Mouse (Mus musculus) Patski (cell line): Measurements from ENCODE around the gene Lhpp. TPM values are rescaled to one million over a fixed set of nuclear protein-coding genes. Genes with fewer than 3 reads are reported as not detected.

Experiments used
- ATAC-seq: fragments of 100-300 bp; one replicate; pipeline ENCODE4 v1.8.0; 2021
- CTCF ChIA-PET: fragments of 350-600 bp; sonication (Branson Sonifier 250); formaldehyde crosslinking; loops from one replicate; lab custom pipeline; 2022; ENCODE audit warnings: inconsistent platforms; lab: Charles Lee
- POLR2A ChIA-PET: fragments of 350-600 bp; sonication (Branson Sonifier 250); formaldehyde crosslinking; loops from one replicate; lab custom pipeline; 2022; ENCODE audit warnings: antibody characterized with exemption, inconsistent platforms; lab: Charles Lee
- DNase-seq: peaks from one replicate; pipeline ENCODE4 v3.0.0-alpha.2; 2011; ENCODE audit warnings: low read depth, low spot score
- H3K27me3 ChIP-seq: fragments of 371-371 bp; one replicate; pipeline ENCODE4 v1.5.1; 2021
- CTCF ChIP-seq: fragments of 100-300 bp; IDR thresholded peaks from one replicate; pipeline ENCODE4 v1.5.1; 2021
- in situ Hi-C: fragments of 300-500 bp; cut with MboI; formaldehyde crosslinking; loops from 3 replicates; pipeline ENCODE4 v1.11.1; 2018; ENCODE audit warnings: low pct_unique_long_range_greater_than_20kb, mixed read lengths
- polyA plus RNA-seq: library from polyadenylated mRNA; unstranded; gene quantifications from one replicate; pipeline ENCODE4 v1.2.3, GENCODE M21; 2021

The Lhpp gene
- polyA plus RNA-seq, 1 experiment from 2014 or later: 23.6 TPM

- in situ Hi-C loops: loop anchor here (10.0 kb wide), 1 partner anchor 239 kb away; the partner anchor contains the start of gene Fam53b
- peak; percentile 23 for TF ChIP-seq CTCF
- ChIA-PET CTCF (interaction anchor here (0.8 to 1.9 kb wide), 3 partner anchors 16 to 26 kb away, joined by 3 to 6 read pairs (median 5); no protein-coding TSS in a partner anchor), POLR2A (interaction anchor here (0.8 kb wide), 1 partner anchor 40 kb away, joined by 3 read pairs; no protein-coding TSS in a partner anchor)
- no peak for DNase-seq
- peak; percentile 83 for ATAC-seq
- H3K27me3 ChIP-seq: no peaks in the 10 kb centered on the region
Observed at GRCm38 (mm10) chr7:132576116-132576650, 34.3 kb upstream of the Lhpp start, which contains the start of gene Oat. Gene Oat, minus strand, starts transcription at chr7:132576398.

DNA sequence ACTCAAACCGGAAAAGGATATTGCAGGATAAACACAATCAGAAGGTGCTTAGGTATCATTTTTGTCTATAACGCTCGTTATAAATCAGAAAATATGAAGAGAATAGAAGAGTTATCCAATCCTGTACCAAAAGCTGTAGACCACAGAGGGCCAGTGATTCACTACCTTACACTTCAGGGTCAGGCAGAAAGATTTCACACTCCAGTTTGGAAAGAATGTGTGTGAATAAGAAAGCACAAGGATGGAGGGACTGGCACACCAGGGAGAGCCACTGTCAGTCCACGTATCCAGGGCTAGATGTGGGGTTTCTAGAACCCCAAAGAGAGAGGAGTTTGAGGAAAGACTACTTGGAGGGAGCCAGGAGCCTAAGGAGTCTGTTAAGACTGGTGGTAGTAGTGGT lies 33.5 kb upstream of the Lhpp start:
- ATAC-seq: no peak
- CTCF ChIA-PET: interaction anchor here (0.8 to 1.9 kb wide), 2 partner anchors 16 to 26 kb away, joined by 3 to 6 read pairs; no protein-coding TSS in a partner anchor
- in situ Hi-C loops: loop anchor here (10.0 kb wide), 1 partner anchor 238 kb away; the partner anchor contains the start of gene Fam53b

GRCm38 (mm10) chr7:132580511-132580910 lies 29.9 kb upstream of the Lhpp start:
- no peak for ATAC-seq
- in situ Hi-C loops: no loop called here
- TF ChIP-seq CTCF: no peak
- ChIA-PET CTCF (no interaction called here), POLR2A (no interaction called here)
- DNase-seq: no peak
- H3K27me3 ChIP-seq: peaks cover 3% of the 10 kb centered on the region

More for the DNA sequence above, 33.5 kb upstream of the Lhpp start:
- H3K27me3 ChIP-seq: no peaks in the 10 kb centered on the region
- POLR2A ChIA-PET: no interaction called here
- TF ChIP-seq CTCF: no peak
- no peak for DNase-seq

- ATAC-seq: no peak
- POLR2A ChIA-PET: no interaction called here
Observed at GRCm38 (mm10) chr7:132581441-132581840, 29.0 kb upstream of the Lhpp start.

GRCm38 (mm10) chr7:132585695-132586491 lies 24.5 kb upstream of the Lhpp start:
- ATAC-seq (no peak), DNase-seq (no peak)
- H3K27me3 ChIP-seq: peaks cover 3% of the 10 kb centered on the region
- in situ Hi-C loops: no loop called here
- POLR2A ChIA-PET: no interaction called here
- CTCF ChIA-PET: no interaction called here
- no peak for TF ChIP-seq CTCF

More at GRCm38 (mm10) chr7:132581441-132581840, 29.0 kb upstream of the Lhpp start:
- TF ChIP-seq CTCF: no peak
- CTCF ChIA-PET: no interaction called here
- DNase-seq: no peak
- peaks cover 3% of the 10 kb centered on the region for H3K27me3 ChIP-seq
- in situ Hi-C loops: no loop called here

GRCm38 (mm10) chr7:132587167-132587566 lies 23.3 kb upstream of the Lhpp start:
- DNase-seq: no peak
- ChIA-PET POLR2A (no interaction called here), CTCF (interaction anchor here (1.4 kb wide), 1 partner anchor 52 kb away, joined by 3 read pairs; no protein-coding TSS in a partner anchor)
- ATAC-seq: no peak
- in situ Hi-C loops: no loop called here
- H3K27me3 ChIP-seq: peaks cover under 1% of the 10 kb centered on the region
- no peak for TF ChIP-seq CTCF

DNA sequence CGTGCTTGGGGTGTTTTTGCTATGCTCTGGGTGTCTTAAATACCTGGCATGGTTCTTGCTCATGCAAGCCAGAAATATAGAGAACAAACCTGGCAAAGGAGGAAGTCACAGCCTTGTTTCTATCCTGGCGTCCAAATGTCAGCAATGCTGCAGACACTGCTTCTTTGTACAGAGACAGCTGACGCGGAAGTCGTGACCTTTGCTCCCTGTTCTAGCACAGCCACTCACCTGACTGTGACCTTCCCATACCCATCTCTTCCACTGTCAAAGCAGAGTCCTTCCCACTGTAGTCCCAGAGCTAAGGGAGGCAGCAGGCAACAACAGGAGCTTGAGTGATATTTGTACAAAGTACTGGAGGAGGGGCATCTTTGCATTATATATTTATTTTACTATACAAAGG lies 20.8 kb upstream of the Lhpp start:
- POLR2A ChIA-PET: no interaction called here
- no peak for ATAC-seq
- CTCF ChIA-PET: no interaction called here
- no peak for DNase-seq
- in situ Hi-C loops: no loop called here
- TF ChIP-seq CTCF: no peak
- no peaks in the 10 kb centered on the region for H3K27me3 ChIP-seq

GRCm38 (mm10) chr7:132593762-132594161 lies 16.7 kb upstream of the Lhpp start:
- POLR2A ChIA-PET: no interaction called here
- no peak for ATAC-seq
- CTCF ChIA-PET: no interaction called here

DNA sequence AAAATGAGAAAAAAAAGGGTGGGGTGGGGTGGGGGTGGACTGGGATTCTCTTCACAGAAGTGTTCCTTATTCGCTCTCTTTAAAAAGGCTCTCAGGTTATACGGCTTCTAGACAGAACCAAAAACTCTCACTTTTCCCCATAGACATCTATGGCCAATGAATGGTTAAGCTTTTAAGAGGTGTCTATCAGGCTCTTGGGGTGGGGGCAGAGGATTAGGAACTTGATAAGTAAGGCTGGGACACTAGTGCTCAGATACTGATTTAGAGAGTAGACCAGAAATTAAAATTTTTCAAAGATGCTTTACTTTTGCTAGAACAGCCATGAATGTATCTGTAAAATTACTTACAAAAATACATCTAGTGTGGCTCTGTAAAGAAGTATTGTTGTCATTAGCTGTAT lies 16.1 kb upstream of the Lhpp start:
- no peaks in the 10 kb centered on the region for H3K27me3 ChIP-seq
- CTCF ChIA-PET: no interaction called here
- in situ Hi-C loops: no loop called here

More at GRCm38 (mm10) chr7:132593762-132594161, 16.7 kb upstream of the Lhpp start:
- in situ Hi-C loops: no loop called here
- TF ChIP-seq CTCF: no peak
- no peaks in the 10 kb centered on the region for H3K27me3 ChIP-seq
- no peak for DNase-seq

DNA sequence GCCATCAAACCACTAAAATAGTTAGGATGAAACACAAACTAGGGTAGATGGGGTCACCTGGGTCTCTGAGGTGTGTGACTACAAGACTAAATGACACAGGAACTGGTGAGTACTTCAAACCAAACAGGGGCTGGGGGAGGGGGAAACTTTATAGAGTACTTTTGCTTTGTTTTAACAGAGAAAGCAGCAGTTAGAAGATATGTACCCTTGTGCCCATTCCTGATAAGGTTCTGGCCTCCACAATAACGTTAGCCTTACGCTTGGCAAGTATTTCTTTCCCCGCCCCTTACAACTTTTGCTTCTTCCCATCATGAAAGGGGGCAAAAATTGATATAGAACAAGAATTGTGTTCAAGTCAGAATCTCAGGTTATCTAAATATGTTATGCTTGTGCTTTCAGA lies 14.7 kb upstream of the Lhpp start:
- no peak for TF ChIP-seq CTCF
- no peaks in the 10 kb centered on the region for H3K27me3 ChIP-seq
- in situ Hi-C loops: no loop called here
- no peak for DNase-seq
- ChIA-PET POLR2A (no interaction called here), CTCF (no interaction called here)
- ATAC-seq: no peak

More for the DNA sequence above, 16.1 kb upstream of the Lhpp start:
- no peak for DNase-seq
- POLR2A ChIA-PET: no interaction called here
- ATAC-seq: no peak
- TF ChIP-seq CTCF: no peak
